Mouse (Mus musculus): Measurements from ENCODE around the gene Lsr. TPM values are rescaled to one million over a fixed set of nuclear protein-coding genes. Genes with fewer than 3 reads are reported as not detected.
"Not testable (repeated sequence)": the region's sequence is repeated elsewhere in the genome, so short reads cannot be mapped to it uniquely, and the experiment has no call there.

Gene Lsr
- polyA plus RNA-seq, 1 experiment from 2014 or later = 57.9 TPM

- DNase-seq (ENCODE audit: low spot score) = no peak
- H3K36me3 ChIP-seq (ENCODE audit: insufficient read depth, low read length) = no peaks in the 10 kb centered on the region; the same call in 1 of the 2 replicates
- no peak overlapping the region for H3K4me2 ChIP-seq (replicated peaks; ENCODE audit: low read depth, low read length)
- H3K27ac ChIP-seq (ENCODE audit: low read length) = no peak overlapping the region
- WGBS = 92% methylated on average over 7 of the region's 7 CpGs
- no peaks in the 10 kb centered on the region for H3K27me3 ChIP-seq (replicated peaks; ENCODE audit: insufficient read depth, low read length)
- H3K4me1 ChIP-seq (ENCODE audit: insufficient read depth, low read depth, low read length) = no peaks in the 10 kb centered on the region
- no peaks in the 10 kb centered on the region for H3K9me3 ChIP-seq (ENCODE audit: low read length)
- TF ChIP-seq EP300 (IDR thresholded peaks at IDR 0.05) (no peak), CTCF (IDR thresholded peaks at IDR 0.05) (no peak)
- no peak overlapping the region for H3K4me3 ChIP-seq (ENCODE audit: low read depth, low read length)
- no peak for ATAC-seq
- no peak overlapping the region for H3K9ac ChIP-seq (replicated peaks; ENCODE audit: low read depth)
Measured at GRCm38 (mm10) chr7:30945876-30946275, 27.4 kb downstream of the Lsr start.

GRCm38 (mm10) chr7:30945466-30945865, 27.8 kb downstream of the Lsr start:
- WGBS = 85% methylated on average over 7 of the region's 7 CpGs
- not testable (repeated sequence) for ATAC-seq; H3K9me3 ChIP-seq (ENCODE audit: low read length)

GRCm38 (mm10) chr7:30944706-30945105, 28.6 kb downstream of the Lsr start:
- H3K4me3 ChIP-seq (ENCODE audit: low read depth, low read length); H3K9me3 ChIP-seq (ENCODE audit: low read length); H3K36me3 ChIP-seq (ENCODE audit: insufficient read depth, low read length); H3K4me2 ChIP-seq (replicated peaks; ENCODE audit: low read depth, low read length); H3K27me3 ChIP-seq (replicated peaks; ENCODE audit: insufficient read depth, low read length); DNase-seq (ENCODE audit: low spot score); H3K4me1 ChIP-seq (ENCODE audit: insufficient read depth, low read depth, low read length); H3K27ac ChIP-seq (ENCODE audit: low read length); H3K9ac ChIP-seq (replicated peaks; ENCODE audit: low read depth); ATAC-seq: not testable (repeated sequence)
- WGBS = 62% methylated on average over 2 of the region's 2 CpGs

More at GRCm38 (mm10) chr7:30945466-30945865, 27.8 kb downstream of the Lsr start:
- H3K4me3 ChIP-seq (ENCODE audit: low read depth, low read length); H3K4me1 ChIP-seq (ENCODE audit: insufficient read depth, low read depth, low read length); H3K9ac ChIP-seq (replicated peaks; ENCODE audit: low read depth); H3K36me3 ChIP-seq (ENCODE audit: insufficient read depth, low read length); H3K4me2 ChIP-seq (replicated peaks; ENCODE audit: low read depth, low read length); H3K27me3 ChIP-seq (replicated peaks; ENCODE audit: insufficient read depth, low read length); H3K27ac ChIP-seq (ENCODE audit: low read length); DNase-seq (ENCODE audit: low spot score): not testable (repeated sequence)

- no peak within 1 kb of the TSS for H3K9ac ChIP-seq (replicated peaks; ENCODE audit: low read depth)
- ATAC-seq (no peak), DNase-seq (ENCODE audit: low spot score) (no peak)
- no peaks in the 10 kb centered on the region for H3K27me3 ChIP-seq (replicated peaks; ENCODE audit: insufficient read depth, low read length)
- TF ChIP-seq EP300 (IDR thresholded peaks at IDR 0.05) = no peak
- no peak for TF ChIP-seq CTCF (IDR thresholded peaks at IDR 0.05)
- whole genome bisulfite sequencing = 56% methylated on average over 9 of the region's 9 CpGs
- no peaks in the 10 kb centered on the region for H3K9me3 ChIP-seq (ENCODE audit: low read length)
- no peaks in the 10 kb centered on the region; the same call in 1 of the 2 replicates for H3K36me3 ChIP-seq (ENCODE audit: insufficient read depth, low read length)
- H3K4me3 ChIP-seq (ENCODE audit: low read depth, low read length) = no peak within 1 kb of the TSS
- no peaks in the 10 kb centered on the region for H3K4me1 ChIP-seq (ENCODE audit: insufficient read depth, low read depth, low read length)
- no peak within 1 kb of the TSS for H3K4me2 ChIP-seq (replicated peaks; ENCODE audit: low read depth, low read length)
- no peak within 1 kb of the TSS for H3K27ac ChIP-seq (ENCODE audit: low read length)
Measured at GRCm38 (mm10) chr7:30943909-30944635, 29.2 kb downstream of the Lsr start, which contains the start of gene Hamp. Hamp (minus strand) TSS chr7:30944032.

GRCm38 (mm10) chr7:30942365-30942764, 30.9 kb downstream of the Lsr start:
- not testable (repeated sequence) for H3K27me3 ChIP-seq (replicated peaks; ENCODE audit: insufficient read depth, low read length); DNase-seq (ENCODE audit: low spot score); H3K9ac ChIP-seq (replicated peaks; ENCODE audit: low read depth); H3K4me2 ChIP-seq (replicated peaks; ENCODE audit: low read depth, low read length); ATAC-seq; H3K4me1 ChIP-seq (ENCODE audit: insufficient read depth, low read depth, low read length); H3K36me3 ChIP-seq (ENCODE audit: insufficient read depth, low read length); H3K4me3 ChIP-seq (ENCODE audit: low read depth, low read length); H3K27ac ChIP-seq (ENCODE audit: low read length); H3K9me3 ChIP-seq (ENCODE audit: low read length)
- WGBS = 34% methylated on average over 3 of the region's 3 CpGs

- H3K27me3 ChIP-seq (replicated peaks; ENCODE audit: insufficient read depth, low read length); H3K4me2 ChIP-seq (replicated peaks; ENCODE audit: low read depth, low read length); H3K9ac ChIP-seq (replicated peaks; ENCODE audit: low read depth); H3K4me1 ChIP-seq (ENCODE audit: insufficient read depth, low read depth, low read length); DNase-seq (ENCODE audit: low spot score); H3K4me3 ChIP-seq (ENCODE audit: low read depth, low read length); H3K27ac ChIP-seq (ENCODE audit: low read length); H3K36me3 ChIP-seq (ENCODE audit: insufficient read depth, low read length); ATAC-seq; H3K9me3 ChIP-seq (ENCODE audit: low read length): not testable (repeated sequence)
- 83% methylated on average over 1 of the region's 1 CpGs for WGBS
Measured at GRCm38 (mm10) chr7:30940070-30940469, 33.2 kb downstream of the Lsr start.

GRCm38 (mm10) chr7:30935422-30936099, 37.7 kb downstream of the Lsr start:
- not testable (repeated sequence) for H3K4me2 ChIP-seq (replicated peaks; ENCODE audit: low read depth, low read length); ATAC-seq; H3K27me3 ChIP-seq (replicated peaks; ENCODE audit: insufficient read depth, low read length); H3K9ac ChIP-seq (replicated peaks; ENCODE audit: low read depth); H3K4me3 ChIP-seq (ENCODE audit: low read depth, low read length); DNase-seq (ENCODE audit: low spot score); H3K9me3 ChIP-seq (ENCODE audit: low read length); H3K4me1 ChIP-seq (ENCODE audit: insufficient read depth, low read depth, low read length); H3K27ac ChIP-seq (ENCODE audit: low read length); H3K36me3 ChIP-seq (ENCODE audit: insufficient read depth, low read length)
- 58% methylated on average over 6 of the region's 6 CpGs for whole genome bisulfite sequencing

GRCm38 (mm10) chr7:30924581-30924980, 48.7 kb downstream of the Lsr start, which contains the start of gene Hamp2:
Hamp2 (minus strand) TSS chr7:30924681.
- H3K27me3 ChIP-seq (replicated peaks; ENCODE audit: insufficient read depth, low read length); DNase-seq (ENCODE audit: low spot score); H3K4me2 ChIP-seq (replicated peaks; ENCODE audit: low read depth, low read length); H3K4me1 ChIP-seq (ENCODE audit: insufficient read depth, low read depth, low read length); H3K27ac ChIP-seq (ENCODE audit: low read length); H3K4me3 ChIP-seq (ENCODE audit: low read depth, low read length); H3K9ac ChIP-seq (replicated peaks; ENCODE audit: low read depth); H3K9me3 ChIP-seq (ENCODE audit: low read length); H3K36me3 ChIP-seq (ENCODE audit: insufficient read depth, low read length); ATAC-seq: not testable (repeated sequence)
- 70% methylated on average over 2 of the region's 2 CpGs for WGBS

Measured in lung, postnatal 0 days (tissue).